Mouse (Mus musculus) cerebellum, postnatal 36 days (tissue): Measurements from ENCODE around the gene Smim7.

ENCODE experiments used
- DNase-seq, 2 experiments: peaks; one replicate each; pipeline ENCODE4 v3.0.0; 2021 to 2022; ENCODE audit warnings: mixed read lengths in 2 of 2

The Smim7 gene

GRCm38 (mm10) chr8:72547122-72547801 lies 23.6 kb downstream of the Smim7 start:
- peak in 1 of 2 experiments; percentile 26 for DNase-seq

- no peak for DNase-seq
These were observed 31.7 kb downstream of the Smim7 start for GRCm38 (mm10) chr8:72539234-72539633.

GRCm38 (mm10) chr8:72534888-72535287 lies 36.0 kb downstream of the Smim7 start:
- no peak for DNase-seq

- no peak for DNase-seq
These were observed 38.8 kb downstream of the Smim7 start for GRCm38 (mm10) chr8:72532103-72532502.

- DNase-seq, result no peak
These were observed 49.0 kb downstream of the Smim7 start for GRCm38 (mm10) chr8:72521888-72522287.

GRCm38 (mm10) chr8:72517421-72517988 lies 53.4 kb downstream of the Smim7 start:
- DNase-seq, result no peak
